Mouse (Mus musculus) hindbrain, embryonic 14.5 days (tissue): ENCODE data around the gene Narfl. TPM values are rescaled to one million over a fixed set of nuclear protein-coding genes. Genes with fewer than 3 reads are reported as not detected.

Experiments
- ATAC-seq: fragments of 200-750 bp; cut with Nextera tagmentation; 2 replicates; pipeline ENCODE4 v1.8.0; 2017; ENCODE audit warnings: moderate number of reproducible peaks, mild to moderate bottlenecking, moderate TSS enrichment, moderate library complexity; ENCODE audit not compliant: low FRiP score
- DNase-seq: peaks from one replicate; pipeline ENCODE4 v3.0.0-alpha.2; 2015; ENCODE audit warnings: low spot score
- H3K27ac ChIP-seq: fragments of 300-500 bp; sonication (generic); 2 replicates; pipeline ENCODE4 v1.5.1; 2014; ENCODE audit warnings: mild to moderate bottlenecking, moderate library complexity
- H3K27me3 ChIP-seq: fragments of 300-500 bp; sonication (generic); 2 replicates; pipeline ENCODE4 v1.6.1; 2014; ENCODE audit warnings: mild to moderate bottlenecking, low read length, mixed read lengths; ENCODE audit not compliant: control insufficient read depth, insufficient read depth
- H3K36me3 ChIP-seq: fragments of 300-500 bp; sonication (generic); replicated peaks from 2 replicates; pipeline ENCODE4 v1.6.1; 2014; ENCODE audit not compliant: control insufficient read depth, insufficient read depth
- H3K4me1 ChIP-seq: fragments of 300-500 bp; sonication (generic); replicated peaks from 2 replicates; pipeline ENCODE4 v1.6.1; 2014; ENCODE audit warnings: antibody characterized with exemption, low read length, mixed read lengths; ENCODE audit not compliant: control insufficient read depth, insufficient read depth
- H3K4me2 ChIP-seq: fragments of 300-500 bp; sonication (generic); replicated peaks from 2 replicates; pipeline ENCODE4 v1.6.1; 2014; ENCODE audit warnings: mild to moderate bottlenecking, moderate library complexity
- H3K4me3 ChIP-seq: fragments of 300-500 bp; sonication (generic); replicated peaks from 2 replicates; pipeline ENCODE4 v1.5.1; 2014; ENCODE audit warnings: mild to moderate bottlenecking, low read length
- H3K9ac ChIP-seq: fragments of 300-500 bp; sonication (generic); 2 replicates; pipeline ENCODE4 v1.6.1; 2014
- H3K9me3 ChIP-seq: fragments of 300-500 bp; sonication (generic); 2 replicates; pipeline ENCODE4 v1.6.1; 2016; ENCODE audit warnings: low read length; ENCODE audit not compliant: control insufficient read depth
- WGBS: fragments of 180-500 bp; shearing (Covaris S2); extraction: QIAGEN DNeasy Blood & Tissue Kit; methylation state at CpG from one replicate; pipeline ENCODE4 v1.1.7; 2014; 5-methylcytosine and 5-hydroxymethylcytosine counted together
- polyA plus RNA-seq: library from polyadenylated mRNA; unstranded; fragments of >200 nt; fragmentation: Nextera tagmentation; extraction: Ambion mirVana; gene quantifications from 2 replicates; pipeline ENCODE4 v1.2.1, GENCODE M21; 2014

Gene Narfl
- 28.7 and 29.1 TPM in 2 replicates for polyA plus RNA-seq

DNA sequence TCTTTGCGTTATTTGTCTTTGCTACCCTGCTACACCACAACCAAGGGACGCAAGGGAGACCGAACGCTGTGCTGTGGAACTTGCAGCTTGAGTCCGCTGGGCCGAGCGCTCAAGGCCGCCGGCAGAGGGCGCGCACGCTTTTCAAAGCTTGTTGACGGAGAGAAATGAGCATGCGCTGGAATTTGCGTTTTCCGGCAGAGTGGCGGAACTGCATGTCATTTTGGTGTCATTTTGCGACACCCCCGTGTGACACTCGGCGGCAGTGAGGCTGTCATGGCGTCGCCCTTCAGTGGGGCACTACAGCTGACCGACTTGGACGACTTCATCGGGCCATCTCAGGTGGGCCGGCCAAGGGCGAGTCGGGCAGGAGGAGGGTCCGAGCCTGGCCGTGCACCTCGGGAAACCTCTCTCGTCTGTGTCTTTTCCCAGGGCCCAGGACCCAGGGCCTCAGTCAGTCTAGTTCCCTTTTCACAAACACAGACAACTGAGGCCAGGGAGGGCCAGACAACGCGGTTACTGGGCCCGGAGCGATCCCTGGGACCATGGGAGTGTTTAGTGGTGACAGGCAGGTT is at the start of gene Narfl:
Gene Narfl, plus strand, starts transcription at position 228 of the 572 bp plus-strand sequence.
- Histone ChIP-seq H3K9me3 (no peaks in the 10 kb centered on the region), H3K27me3 (peaks cover 4% of the 10 kb centered on the region; the same call in 1 of the 2 replicates), H3K4me3 (peak within 1 kb of the TSS; percentile 51), H3K9ac (peak within 1 kb of the TSS; percentile 68), H3K4me2 (peak within 1 kb of the TSS; percentile 54), H3K4me1 (peaks cover 8% of the 10 kb centered on the region; the same call in 1 of the 2 replicates), H3K27ac (no peak within 1 kb of the TSS), H3K36me3 (peaks cover 9% of the 10 kb centered on the region; the same call in 1 of the 2 replicates)
- ATAC-seq (peak; percentile 88), DNase-seq (peak; percentile 99)
- under 1% methylated on average over 37 of the region's 37 CpGs for WGBS

DNA sequence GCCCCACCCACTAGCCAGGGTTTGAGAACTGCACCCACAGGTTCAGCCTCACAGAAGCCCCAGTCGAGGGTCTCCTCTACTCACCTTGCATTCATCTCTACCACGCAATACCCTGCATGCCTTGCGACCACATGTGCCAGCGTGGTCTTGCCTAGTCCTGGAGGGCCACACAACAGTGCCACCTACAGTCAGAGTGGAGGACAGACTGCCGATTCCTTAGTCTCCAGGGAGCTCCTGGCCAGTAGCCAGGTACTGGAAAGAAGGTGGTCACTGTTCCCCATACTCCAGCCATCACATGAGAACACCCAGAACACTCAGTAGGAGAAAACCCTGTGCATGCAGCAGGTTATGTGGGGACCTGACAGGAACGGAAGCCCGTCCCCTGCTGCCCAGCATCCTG is 49.7 kb upstream of the Narfl start:
- Histone ChIP-seq H3K4me1 (peaks cover 13% of the 10 kb centered on the region), H3K9ac (no peak overlapping the region), H3K4me2 (no peak overlapping the region), H3K36me3 (no peaks in the 10 kb centered on the region), H3K4me3 (no peak overlapping the region), H3K27me3 (no peaks in the 10 kb centered on the region), H3K27ac (no peak overlapping the region), H3K9me3 (no peaks in the 10 kb centered on the region)
- 79% methylated on average over 7 of the region's 7 CpGs for WGBS
- no peak for DNase-seq
- ATAC-seq: no peak

DNA sequence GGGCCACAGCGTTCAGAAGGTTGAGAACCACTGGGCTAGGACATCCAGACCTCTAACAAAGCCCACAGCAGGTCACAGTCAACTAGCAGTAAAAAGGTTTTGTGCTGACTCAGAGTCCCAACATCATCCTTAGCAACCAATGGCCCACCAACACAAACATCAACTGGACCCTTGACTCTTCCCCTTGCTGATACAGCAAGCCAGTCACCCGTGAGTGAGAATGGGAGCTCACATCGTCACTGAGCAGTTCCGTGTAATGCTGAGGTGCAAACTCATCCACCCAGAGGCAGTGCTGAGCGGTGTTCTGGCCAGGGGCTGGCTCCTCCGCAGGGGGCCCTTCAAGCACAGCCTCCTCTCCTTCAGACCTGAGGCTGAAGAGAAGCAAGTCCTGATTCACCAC is 48.3 kb upstream of the Narfl start:
- Histone ChIP-seq H3K27ac (no peak overlapping the region), H3K9ac (no peak overlapping the region), H3K4me2 (no peak overlapping the region), H3K36me3 (peaks cover under 1% of the 10 kb centered on the region; the same call in 1 of the 2 replicates), H3K27me3 (no peaks in the 10 kb centered on the region), H3K4me1 (peaks cover 13% of the 10 kb centered on the region), H3K9me3 (no peaks in the 10 kb centered on the region), H3K4me3 (no peak overlapping the region)
- DNase-seq (no peak), ATAC-seq (no peak)
- 84% methylated on average over 6 of the region's 6 CpGs for WGBS

DNA sequence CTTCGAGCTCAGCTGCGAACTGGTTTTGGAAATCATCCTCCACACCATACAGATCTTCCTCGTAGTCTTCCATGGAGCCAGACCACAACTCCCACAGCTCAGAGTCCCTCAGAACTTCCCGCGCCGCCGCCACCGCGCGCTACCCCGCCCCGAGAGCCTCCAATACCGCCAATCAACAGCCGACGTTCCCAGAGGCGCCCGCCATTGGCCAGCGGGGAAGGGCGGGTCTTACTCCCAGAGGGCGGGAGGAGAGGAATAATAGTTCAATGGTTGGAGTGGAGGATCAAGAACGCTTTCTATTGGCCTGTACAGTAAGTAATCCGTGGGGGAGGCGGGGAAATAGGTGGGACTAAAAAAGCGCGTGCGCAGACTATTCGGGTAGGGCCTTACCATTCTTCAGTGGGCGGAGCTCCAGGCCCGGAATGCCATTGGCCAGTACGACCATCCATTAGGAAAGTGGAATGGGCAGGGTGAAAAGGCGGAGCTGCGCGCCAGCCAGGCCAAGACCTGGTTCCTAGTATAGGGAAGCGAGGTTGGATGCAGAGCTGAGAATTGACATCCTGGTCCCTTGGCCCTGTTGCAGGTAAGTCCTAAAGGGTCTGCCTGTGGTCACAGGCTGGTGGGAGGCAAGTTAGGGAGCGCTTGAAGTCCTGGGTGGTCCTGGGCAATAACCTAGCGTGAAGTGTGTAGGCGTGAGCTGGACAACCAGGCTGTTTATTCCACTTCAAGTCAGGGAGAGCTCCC is 46.1 kb upstream of the Narfl start, which contains the start of the genes Chtf18 and Rpusd1:
Gene Chtf18, minus strand, starts transcription at position 155 of the 744 bp plus-strand sequence.
Gene Rpusd1, plus strand, starts transcription at position 406 of the 744 bp plus-strand sequence.
- Histone ChIP-seq H3K4me3 (peak within 1 kb of the TSS; percentile 63), H3K36me3 (peaks cover 11% of the 10 kb centered on the region; the same call in 1 of the 2 replicates), H3K27me3 (no peaks in the 10 kb centered on the region), H3K9me3 (no peaks in the 10 kb centered on the region), H3K27ac (no peak within 1 kb of the TSS), H3K9ac (peak within 1 kb of the TSS; percentile 79), H3K4me2 (peak within 1 kb of the TSS; percentile 62), H3K4me1 (peaks cover 13% of the 10 kb centered on the region)
- WGBS: under 1% methylated on average over 37 of the region's 37 CpGs
- DNase-seq (peak; percentile 99), ATAC-seq (peak; percentile 98)

DNA sequence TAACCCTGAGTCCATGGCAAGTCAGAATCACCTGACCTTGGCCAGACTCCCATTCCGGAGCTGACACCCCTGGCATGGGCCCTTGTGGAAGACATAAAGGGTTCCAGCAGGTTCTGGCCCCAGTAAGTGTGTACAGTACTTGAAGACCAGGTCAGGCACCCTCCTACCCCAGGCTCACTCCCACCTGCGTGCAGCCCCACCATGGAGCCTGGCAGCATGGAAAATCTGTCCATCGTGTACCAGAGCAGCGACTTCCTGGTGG is 45.6 kb upstream of the Narfl start:
- Histone ChIP-seq H3K9me3 (no peaks in the 10 kb centered on the region), H3K27me3 (no peaks in the 10 kb centered on the region), H3K4me1 (peaks cover 13% of the 10 kb centered on the region), H3K36me3 (peaks cover 11% of the 10 kb centered on the region; the same call in 1 of the 2 replicates), H3K4me3 (peak overlapping the region; percentile 63), H3K27ac (no peak overlapping the region), H3K4me2 (peak overlapping the region; percentile 62), H3K9ac (peak overlapping the region; percentile 79)
- 19% methylated on average over 4 of the region's 4 CpGs for WGBS
- no peak for ATAC-seq
- no peak for DNase-seq

DNA sequence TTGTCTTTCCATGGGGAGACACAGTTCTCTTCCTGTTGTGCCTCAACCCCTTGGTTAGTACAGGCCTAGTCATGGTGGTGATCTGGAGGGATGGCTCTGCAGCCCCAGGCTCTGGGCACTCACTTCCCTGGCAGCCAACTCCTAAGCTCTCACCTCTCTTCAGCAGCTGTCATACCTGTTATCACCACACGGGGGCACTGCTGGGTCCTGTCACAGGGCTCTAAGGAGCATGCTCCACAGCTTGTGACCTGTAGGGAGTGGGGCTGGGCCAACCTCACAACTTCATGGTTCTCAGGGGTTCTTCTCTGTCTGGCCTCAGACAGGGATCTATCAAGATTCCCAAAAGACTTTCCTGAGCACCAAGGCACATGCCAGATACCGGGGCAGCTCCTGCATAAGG is 41.5 kb upstream of the Narfl start:
- no peak for ATAC-seq

DNA sequence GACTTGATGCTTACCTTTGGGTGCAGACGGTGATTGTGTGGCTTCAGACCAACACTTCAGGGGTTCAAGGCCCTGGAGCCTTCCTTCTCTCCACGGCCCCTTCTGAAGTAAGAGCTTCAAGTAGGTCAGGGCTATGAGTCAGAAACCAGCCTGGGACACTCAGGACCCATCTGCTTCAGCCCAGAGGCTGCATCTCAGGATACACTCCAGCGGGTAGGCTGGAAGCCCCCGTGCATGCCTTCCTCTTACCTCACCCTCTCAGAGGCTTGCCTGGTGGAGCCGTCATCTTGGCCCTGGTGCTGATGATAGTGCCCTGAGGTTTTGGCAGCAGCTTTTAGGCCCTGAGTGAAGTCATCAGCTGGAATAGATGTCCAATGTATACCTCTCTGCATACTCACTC is 38.3 kb upstream of the Narfl start:
- Histone ChIP-seq H3K4me1 (no peaks in the 10 kb centered on the region), H3K9me3 (no peaks in the 10 kb centered on the region), H3K36me3 (peaks cover 10% of the 10 kb centered on the region; the same call in 1 of the 2 replicates), H3K9ac (no peak overlapping the region), H3K27me3 (no peaks in the 10 kb centered on the region), H3K4me2 (no peak overlapping the region), H3K27ac (no peak overlapping the region), H3K4me3 (no peak overlapping the region)
- 87% methylated on average over 5 of the region's 5 CpGs for WGBS
- ATAC-seq (no peak), DNase-seq (no peak)

More for the DNA sequence above, 41.5 kb upstream of the Narfl start:
- no peak overlapping the region for H3K4me3 ChIP-seq
- H3K9ac ChIP-seq: no peak overlapping the region
- H3K4me1 ChIP-seq: peaks cover 8% of the 10 kb centered on the region; the same call in 1 of the 2 replicates
- H3K4me2 ChIP-seq: no peak overlapping the region
- DNase-seq: peak; percentile 85
- H3K27ac ChIP-seq: no peak overlapping the region
- H3K36me3 ChIP-seq: peaks cover 11% of the 10 kb centered on the region; the same call in 1 of the 2 replicates
- 8% methylated on average over 2 of the region's 2 CpGs for WGBS
- no peaks in the 10 kb centered on the region for H3K9me3 ChIP-seq
- H3K27me3 ChIP-seq: no peaks in the 10 kb centered on the region

DNA sequence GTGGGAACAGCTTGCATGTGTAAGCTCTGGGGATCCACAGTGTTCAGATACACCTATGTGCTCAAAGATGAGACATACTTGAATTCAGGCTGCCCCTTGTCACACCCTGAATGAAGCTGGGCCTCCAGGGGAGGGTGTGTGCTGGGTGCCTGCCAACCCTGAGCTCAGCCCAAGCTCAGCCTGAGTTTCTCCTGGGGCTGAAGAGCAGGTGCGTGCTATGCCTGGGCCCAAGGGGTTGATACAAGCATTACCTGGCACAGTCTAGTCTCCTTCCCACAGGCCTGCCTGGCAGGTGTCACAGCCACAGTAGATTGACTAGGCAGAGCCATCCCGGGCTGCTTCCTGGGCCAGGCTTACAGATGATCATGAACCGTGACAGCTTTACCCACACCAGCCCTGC is 37.8 kb upstream of the Narfl start, which contains the start of gene Mslnl:
Gene Mslnl, plus strand, starts transcription at position 298 of the 400 bp plus-strand sequence.
- DNase-seq: no peak
- H3K9ac ChIP-seq: no peak within 1 kb of the TSS
- 69% methylated on average over 3 of the region's 3 CpGs for WGBS

DNA sequence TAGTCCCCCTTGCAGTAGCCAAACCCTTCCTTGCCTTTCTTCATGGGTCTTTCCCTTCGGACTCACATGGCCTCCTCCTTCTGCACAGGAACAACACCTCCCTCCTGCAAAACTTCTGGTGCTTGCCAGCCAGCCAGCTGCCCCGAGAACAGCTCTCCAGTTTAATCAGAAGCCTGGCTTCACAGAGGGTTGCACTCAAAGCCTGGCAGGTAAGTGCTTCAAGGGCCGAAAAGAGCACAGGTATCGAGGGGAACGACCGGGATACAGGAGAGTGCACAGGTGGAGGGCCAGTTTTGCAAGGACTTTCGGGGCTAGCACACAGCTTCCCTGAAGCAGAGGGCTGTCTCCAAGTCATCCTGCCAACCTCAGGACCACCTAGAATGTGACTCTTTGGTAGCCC is 34.7 kb upstream of the Narfl start:
- H3K4me3 ChIP-seq: no peak overlapping the region
- DNase-seq: no peak
- H3K27ac ChIP-seq: no peak overlapping the region
- no peaks in the 10 kb centered on the region for H3K36me3 ChIP-seq
- no peaks in the 10 kb centered on the region for H3K27me3 ChIP-seq
- 81% methylated on average over 7 of the region's 7 CpGs for WGBS
- H3K4me1 ChIP-seq: no peaks in the 10 kb centered on the region
- H3K9ac ChIP-seq: no peak overlapping the region
- no peak overlapping the region for H3K4me2 ChIP-seq
- H3K9me3 ChIP-seq: no peaks in the 10 kb centered on the region
- ATAC-seq: no peak

More for the DNA sequence above, 37.8 kb upstream of the Narfl start, which contains the start of gene Mslnl:
- peaks cover 5% of the 10 kb centered on the region; the same call in 1 of the 2 replicates for H3K36me3 ChIP-seq
- no peak within 1 kb of the TSS for H3K4me2 ChIP-seq
- no peak within 1 kb of the TSS for H3K27ac ChIP-seq
- H3K4me3 ChIP-seq: no peak within 1 kb of the TSS
- no peak for ATAC-seq
- no peaks in the 10 kb centered on the region for H3K4me1 ChIP-seq
- no peaks in the 10 kb centered on the region for H3K27me3 ChIP-seq
- no peaks in the 10 kb centered on the region for H3K9me3 ChIP-seq
